9 mouse cellular contexts compared by ENCODE assay signal in genomic region chr19:55206482-55207138, GRCm38 (mm10). TPM values are rescaled to one million over a fixed set of nuclear protein-coding genes. Genes with fewer than 3 reads are reported as not detected.
DNase-seq lines count a peak whose midpoint lies in the region; ATAC-seq lines count a peak whose summit lies in the region.
"Had no signal": no experiment of that assay in that cellular context is flagged by ENCODE, and none has a peak within 500 bp of the region (broad histone marks: within the 10 kb centered on the region; RNA-seq: fewer than 3 reads in every experiment).

No protein-coding gene starts in this region.

- no peaks in the 10 kb centered on the region for H3K36me3 ChIP-seq in forebrain, embryonic 13.5 days (ENCODE audit: poor library complexity, severe bottlenecking)
- no peaks in the 10 kb centered on the region for H3K36me3 ChIP-seq in forebrain, embryonic 10.5 days (replicated peaks)
- no peaks in the 10 kb centered on the region for H3K36me3 ChIP-seq in forebrain, embryonic 16.5 days (ENCODE audit: control insufficient read depth, insufficient read depth)

- no peaks in the 10 kb centered on the region for H3K4me1 ChIP-seq in forebrain, embryonic 13.5 days
- H3K4me1 ChIP-seq in forebrain, embryonic 10.5 days: no peaks in the 10 kb centered on the region
- no peaks in the 10 kb centered on the region for H3K4me1 ChIP-seq in forebrain, embryonic 16.5 days (replicated peaks; ENCODE audit: control insufficient read depth, insufficient read depth, low read length)

- no peak overlapping the region for H3K9ac ChIP-seq in forebrain, embryonic 13.5 days
- H3K9ac ChIP-seq in forebrain, embryonic 16.5 days (replicated peaks; ENCODE audit: low read depth, low read length): no peak overlapping the region

- peak; percentile 67 for ATAC-seq in forebrain, embryonic 13.5 days
- ATAC-seq in forebrain, embryonic 16.5 days: peak; percentile 65

- 41% methylated on average over 8 of the region's 8 CpGs for WGBS in forebrain, embryonic 13.5 days
- 39% methylated on average over 8 of the region's 8 CpGs for WGBS in forebrain, embryonic 10.5 days
- 36% methylated on average over 8 of the region's 8 CpGs for WGBS in forebrain, embryonic 16.5 days

- DNase-seq in forebrain, embryonic 10.5 days (ENCODE audit: extremely low spot score, low spot score): no peak
- DNase-seq in 3T3-L1 (ENCODE audit: low read depth, low spot score) (peak; percentile 91), adipocyte (ENCODE audit: low spot score) (peak; percentile 85)
- peak; percentile 63 to 73 for DNase-seq in layer of hippocampus, postnatal 10 days (ENCODE audit: low spot score in 2 of 2)
- DNase-seq in mesoderm, embryonic 11.5 days (ENCODE audit: low read depth, low spot score): peak; percentile 75
- DNase-seq in thymus, postnatal 14 days: peak; percentile 35

- no peak overlapping the region for H3K4me2 ChIP-seq in forebrain, embryonic 13.5 days
- H3K4me2 ChIP-seq in forebrain, embryonic 16.5 days (ENCODE audit: low read length): no peak overlapping the region

- H3K4me3 ChIP-seq in forebrain, embryonic 13.5 days: no peak overlapping the region
- H3K4me3 ChIP-seq in forebrain, embryonic 10.5 days: no peak overlapping the region
- H3K4me3 ChIP-seq in forebrain, embryonic 16.5 days (replicated peaks; ENCODE audit: low read length): no peak overlapping the region

- no peaks in the 10 kb centered on the region for H3K27me3 ChIP-seq in forebrain, embryonic 13.5 days
- H3K27me3 ChIP-seq in forebrain, embryonic 10.5 days (ENCODE audit: poor library complexity, severe bottlenecking): 0 out of 2 replicates have a peak, but pooled peaks cover 8% of the 10 kb centered on the region
- no peaks in the 10 kb centered on the region for H3K27me3 ChIP-seq in forebrain, embryonic 16.5 days (replicated peaks; ENCODE audit: control insufficient read depth, insufficient read depth, low read length)

- H3K27ac ChIP-seq in forebrain, embryonic 13.5 days: no peak overlapping the region
- H3K27ac ChIP-seq in forebrain, embryonic 10.5 days: no peak overlapping the region
- no peak overlapping the region for H3K27ac ChIP-seq in forebrain, embryonic 16.5 days (ENCODE audit: low read length)

- H3K9me3 ChIP-seq in forebrain, embryonic 13.5 days (replicated peaks): no peaks in the 10 kb centered on the region
- H3K9me3 ChIP-seq in forebrain, embryonic 10.5 days: no peaks in the 10 kb centered on the region
- no peaks in the 10 kb centered on the region for H3K9me3 ChIP-seq in forebrain, embryonic 16.5 days (ENCODE audit: control insufficient read depth, low read length)

RNA-seq across cellular contexts. Expression of gene Tectb, which starts 26.1 kb away (rescaled TPM):
- 0.13 TPM in 1 of 2 replicates, not detected in the other for polyA plus RNA-seq in forebrain, embryonic 13.5 days (2015; fragmentation: Nextera tagmentation; extraction: Ambion mirVana)
- not detected in 2 replicates for polyA plus RNA-seq in forebrain, embryonic 10.5 days (2016; fragmentation: Nextera tagmentation; extraction: Ambion mirVana)
- polyA plus RNA-seq in forebrain, embryonic 16.5 days (2015; fragmentation: Nextera tagmentation; extraction: Ambion mirVana): not detected in 2 replicates
- under 1 TPM; 0.13 to 0.48 TPM for total RNA-seq in layer of hippocampus, postnatal 10 days (2021)

RNA-seq across cellular contexts. Expression of gene Gucy2g, which starts 34.4 kb away (rescaled TPM):
- polyA plus RNA-seq in forebrain, embryonic 13.5 days (2015; fragmentation: Nextera tagmentation; extraction: Ambion mirVana): not detected in 2 replicates
- not detected in 2 replicates for polyA plus RNA-seq in forebrain, embryonic 10.5 days (2016; fragmentation: Nextera tagmentation; extraction: Ambion mirVana)
- not detected in 2 replicates for polyA plus RNA-seq in forebrain, embryonic 16.5 days (2015; fragmentation: Nextera tagmentation; extraction: Ambion mirVana)
- under 1 TPM; 0.38 to 0.59 TPM for total RNA-seq in layer of hippocampus, postnatal 10 days (2021)
- total RNA-seq: adrenal gland, adult 18-20 months had no signal

RNA-seq across cellular contexts. Expression of gene Acsl5, which starts 45.1 kb away (rescaled TPM):
- polyA plus RNA-seq in forebrain, embryonic 13.5 days (2015; fragmentation: Nextera tagmentation; extraction: Ambion mirVana): 9.4 and 10.9 TPM in 2 replicates
- 24.7 and 26.2 TPM in 2 replicates for polyA plus RNA-seq in forebrain, embryonic 10.5 days (2016; fragmentation: Nextera tagmentation; extraction: Ambion mirVana)
- 13.4 and 15.8 TPM in 2 replicates for polyA plus RNA-seq in forebrain, embryonic 16.5 days (2015; fragmentation: Nextera tagmentation; extraction: Ambion mirVana)
- 10 to 100 TPM; 27.3 to 29.9 TPM for total RNA-seq in layer of hippocampus, postnatal 10 days (2021)
